In genomic region chr2:93035631-93036030, GRCm38 (mm10) we compare ENCODE assay signal across 9 mouse cellular contexts. TPM values are rescaled to one million over a fixed set of nuclear protein-coding genes. Genes with fewer than 3 reads are reported as not detected.
A peak's percentile ranks its signal among the peaks of the same experiment; 100 is the strongest.
DNase-seq lines count a peak whose midpoint lies in the region; ATAC-seq and TF ChIP-seq lines count a peak whose summit lies in the region.
"Had no signal": no experiment of that assay in that cellular context is flagged by ENCODE, and none has a peak within 500 bp of the region (broad histone marks: within the 10 kb centered on the region; RNA-seq: fewer than 3 reads in every experiment).

No protein-coding gene starts in this region.

- no peak overlapping the region for H3K4me3 ChIP-seq in heart, embryonic 11.5 days (ENCODE audit: low read depth, low read length)
- H3K4me3 ChIP-seq in embryonic facial prominence, embryonic 15.5 days (replicated peaks), result no peak overlapping the region
- H3K4me3 ChIP-seq in kidney, adult 2 months (ENCODE audit: insufficient read depth, low read depth, low read length), result no peak overlapping the region
- H3K4me3 ChIP-seq in lung, postnatal 0 days (ENCODE audit: low read depth, low read length), result no peak overlapping the region

- WGBS in heart, embryonic 11.5 days (ENCODE audit: insufficient replicate concordance), result 37% methylated on average over 7 of the region's 7 CpGs
- WGBS in embryonic facial prominence, embryonic 15.5 days, result 20% methylated on average over 7 of the region's 7 CpGs
- 52% methylated on average over 7 of the region's 7 CpGs for WGBS in kidney, adult 2 months
- WGBS in lung, postnatal 0 days, result 30% methylated on average over 7 of the region's 7 CpGs

- H3K27ac ChIP-seq in heart, embryonic 11.5 days (ENCODE audit: low read depth, low read length), result no peak overlapping the region
- peak overlapping the region; percentile 81 for H3K27ac ChIP-seq in embryonic facial prominence, embryonic 15.5 days (replicated peaks)
- H3K27ac ChIP-seq in kidney, adult 2 months (ENCODE audit: insufficient read depth, low read depth, low read length), result no peak overlapping the region
- peak overlapping the region; percentile 68 for H3K27ac ChIP-seq in lung, postnatal 0 days (ENCODE audit: low read length)
- H3K27ac ChIP-seq: hindbrain, postnatal 0 days had no signal

- no peak for DNase-seq in heart, postnatal 25 days (ENCODE audit: low spot score)
- DNase-seq in kidney, adult 2 months, result peak; percentile 57
- peak; percentile 69 for DNase-seq in lung, postnatal 0 days (ENCODE audit: low spot score)
- no peak for DNase-seq in ovary, postnatal 36 days (ENCODE audit: low spot score)
- no peak for DNase-seq in adipocyte (ENCODE audit: low spot score)
- no peak for DNase-seq in layer of hippocampus, postnatal 10 days (ENCODE audit: low spot score in 2 of 2)

- TF ChIP-seq CTCF in kidney, adult 2 months (conservative IDR thresholded peaks at IDR 0.05; ENCODE audit: insufficient read depth, insufficient read length, low read depth, low read length), result no peak
- TF ChIP-seq CTCF in lung, postnatal 0 days (IDR thresholded peaks at IDR 0.05), result no peak

- H3K4me2 ChIP-seq in heart, embryonic 11.5 days, result no peak overlapping the region
- peak overlapping the region; percentile 5; the same call in 1 of the 2 replicates for H3K4me2 ChIP-seq in embryonic facial prominence, embryonic 15.5 days (replicated peaks)
- no peak overlapping the region for H3K4me2 ChIP-seq in lung, postnatal 0 days (replicated peaks; ENCODE audit: low read depth, low read length)

- H3K36me3 ChIP-seq in heart, embryonic 11.5 days (ENCODE audit: control insufficient read depth, insufficient read depth, low read length), result no peaks in the 10 kb centered on the region
- H3K36me3 ChIP-seq in embryonic facial prominence, embryonic 15.5 days, result no peaks in the 10 kb centered on the region
- no peaks in the 10 kb centered on the region for H3K36me3 ChIP-seq in kidney, adult 2 months (ENCODE audit: control insufficient read depth, insufficient read depth, low read length)
- no peaks in the 10 kb centered on the region for H3K36me3 ChIP-seq in lung, postnatal 0 days (ENCODE audit: insufficient read depth, low read length)

- no peaks in the 10 kb centered on the region for H3K27me3 ChIP-seq in heart, embryonic 11.5 days (ENCODE audit: control insufficient read depth, insufficient read depth, low read length)
- H3K27me3 ChIP-seq in embryonic facial prominence, embryonic 15.5 days, result no peaks in the 10 kb centered on the region
- H3K27me3 ChIP-seq in kidney, adult 2 months (replicated peaks; ENCODE audit: control insufficient read depth, insufficient read depth, low read length), result no peaks in the 10 kb centered on the region
- no peaks in the 10 kb centered on the region for H3K27me3 ChIP-seq in lung, postnatal 0 days (replicated peaks; ENCODE audit: insufficient read depth, low read length)

- H3K9ac ChIP-seq in heart, embryonic 11.5 days (ENCODE audit: low read depth, low read length), result no peak overlapping the region
- no peak overlapping the region for H3K9ac ChIP-seq in embryonic facial prominence, embryonic 15.5 days
- H3K9ac ChIP-seq in lung, postnatal 0 days (replicated peaks; ENCODE audit: low read depth), result no peak overlapping the region

- ATAC-seq in heart, embryonic 11.5 days (replicated peaks; ENCODE audit: insufficient number of reproducible peaks, low FRiP score, low TSS enrichment), result 0 out of 2 replicates have a peak, but pooled peaks have one; percentile 23
- ATAC-seq in embryonic facial prominence, embryonic 15.5 days (ENCODE audit: insufficient number of reproducible peaks, low FRiP score, low TSS enrichment, low read depth), result peak; percentile 64; the same call in 1 of the 2 replicates
- peak; percentile 69 for ATAC-seq in lung, postnatal 0 days
- ATAC-seq: hindbrain, postnatal 0 days had no signal

- intact Hi-C loops in heart, postnatal 25 days (cut with DNase I), result no loop called here

- no peak for TF ChIP-seq POLR2A in kidney, adult 2 months (IDR thresholded peaks at IDR 0.05; ENCODE audit: low read depth, low read length)

- H3K4me1 ChIP-seq in heart, embryonic 11.5 days (ENCODE audit: control insufficient read depth, insufficient read depth, low read length), result peaks cover 39% of the 10 kb centered on the region
- peaks cover 85% of the 10 kb centered on the region for H3K4me1 ChIP-seq in embryonic facial prominence, embryonic 15.5 days
- H3K4me1 ChIP-seq in kidney, adult 2 months (ENCODE audit: control insufficient read depth, insufficient read depth, low read length), result 0 out of 2 replicates have a peak, but pooled peaks cover 5% of the 10 kb centered on the region
- H3K4me1 ChIP-seq in lung, postnatal 0 days (ENCODE audit: insufficient read depth, low read depth, low read length), result peaks cover 28% of the 10 kb centered on the region

- no peaks in the 10 kb centered on the region for H3K9me3 ChIP-seq in heart, embryonic 11.5 days (replicated peaks; ENCODE audit: control insufficient read depth, low read length)
- no peaks in the 10 kb centered on the region for H3K9me3 ChIP-seq in embryonic facial prominence, embryonic 15.5 days (replicated peaks)
- H3K9me3 ChIP-seq in lung, postnatal 0 days (ENCODE audit: low read length), result no peaks in the 10 kb centered on the region

- TF ChIP-seq EP300 in lung, postnatal 0 days (IDR thresholded peaks at IDR 0.05), result no peak

RNA-seq across cellular contexts. Expression of gene Prdm11, which starts 10.3 kb away (rescaled TPM):
- polyA plus RNA-seq in heart, embryonic 11.5 days (2014; fragmentation: Nextera tagmentation; extraction: Ambion mirVana), result 3.1 and 3.3 TPM in 2 replicates
- total RNA-seq in heart, postnatal 25 days (2021), result 10 to 100 TPM in 1 of 2 experiments, 1 to 10 TPM in 1; 9.5 to 10.3 TPM
- 12.0 and 12.1 TPM in 2 replicates for polyA plus RNA-seq in embryonic facial prominence, embryonic 15.5 days (2015; fragmentation: Nextera tagmentation; extraction: Ambion mirVana)
- polyA plus RNA-seq in kidney, adult 2 months (2012; rRNA removed), result 3.6 and 4.4 TPM in 2 replicates
- polyA plus RNA-seq in lung, postnatal 0 days (2015; fragmentation: Nextera tagmentation; extraction: Ambion mirVana), result 3.7 and 4.5 TPM in 2 replicates
- total RNA-seq in layer of hippocampus, postnatal 10 days (2021), result 10 to 100 TPM; 24.9 to 25.9 TPM

Comparison
In these comparisons a context has a peak if more than half of its experiments do, and no peak if none do; other contexts are left out.
1. H3K27ac ChIP-seq: peak in embryonic facial prominence, embryonic 15.5 days (single experiment) and lung, postnatal 0 days (single experiment); none in heart, embryonic 11.5 days (single experiment) and kidney, adult 2 months (single experiment).
2. DNase-seq: peak in kidney, adult 2 months (single experiment) and lung, postnatal 0 days (single experiment); none in heart, postnatal 25 days (single experiment), ovary, postnatal 36 days (single experiment), adipocyte (single experiment) and layer of hippocampus, postnatal 10 days (0 of 2).
3. Peak in every context shown above with its lines, with median percentiles within 50 percentile points of each other: ATAC-seq.